In the genomic region with DNA sequence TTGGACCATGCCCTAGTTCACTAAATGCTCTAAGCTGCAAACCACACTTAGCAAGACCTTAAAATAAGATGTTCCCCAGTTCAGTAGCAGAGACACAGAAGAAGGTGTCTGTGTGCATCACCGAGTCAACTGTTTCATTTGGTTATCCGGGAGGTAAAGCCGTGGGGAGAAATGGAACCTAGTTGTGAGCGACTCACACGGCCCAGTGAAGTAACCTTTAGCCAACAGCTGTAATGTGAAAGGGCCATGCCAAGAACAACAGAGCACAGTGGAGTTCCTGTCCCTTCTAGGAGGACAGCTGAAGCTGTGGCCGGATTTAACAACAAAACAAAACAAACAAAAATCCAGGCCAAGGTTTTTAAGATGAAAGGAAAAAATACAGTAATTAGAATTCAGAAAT, we compare ENCODE assay signal across 7 mouse cellular contexts. TPM values are rescaled to one million over a fixed set of nuclear protein-coding genes. Genes with fewer than 3 reads are reported as not detected.
A peak's percentile ranks its signal among the peaks of the same experiment; 100 is the strongest.
DNase-seq lines count a peak whose midpoint lies in the region; ATAC-seq lines count a peak whose summit lies in the region.

No protein-coding gene starts in this region.

- no peak overlapping the region for H3K27ac ChIP-seq in midbrain, embryonic 13.5 days
- H3K27ac ChIP-seq in midbrain, embryonic 10.5 days (replicated peaks) = no peak overlapping the region; the same call in 1 of the 2 replicates
- peak overlapping the region; percentile 46; the same call in 1 of the 2 replicates for H3K27ac ChIP-seq in heart, embryonic 12.5 days (ENCODE audit: poor library complexity, severe bottlenecking)
- peak overlapping the region; percentile 54 for H3K27ac ChIP-seq in limb, embryonic 15.5 days

- H3K27me3 ChIP-seq in midbrain, embryonic 13.5 days = no peaks in the 10 kb centered on the region
- no peaks in the 10 kb centered on the region for H3K27me3 ChIP-seq in midbrain, embryonic 10.5 days (ENCODE audit: low read depth, poor library complexity, severe bottlenecking)
- no peaks in the 10 kb centered on the region for H3K27me3 ChIP-seq in heart, embryonic 12.5 days (replicated peaks)
- H3K27me3 ChIP-seq in limb, embryonic 15.5 days = no peaks in the 10 kb centered on the region

- H3K9ac ChIP-seq in midbrain, embryonic 13.5 days (replicated peaks) = no peak overlapping the region
- H3K9ac ChIP-seq in heart, embryonic 12.5 days = no peak overlapping the region; the same call in 1 of the 2 replicates
- no peak overlapping the region for H3K9ac ChIP-seq in limb, embryonic 15.5 days

- H3K4me3 ChIP-seq in midbrain, embryonic 13.5 days (replicated peaks) = 0 out of 2 replicates have a peak overlapping the region, but pooled peaks have one; percentile 12
- H3K4me3 ChIP-seq in midbrain, embryonic 10.5 days = no peak overlapping the region
- H3K4me3 ChIP-seq in heart, embryonic 12.5 days = peak overlapping the region; percentile 29
- H3K4me3 ChIP-seq in limb, embryonic 15.5 days = peak overlapping the region; percentile 19

- ATAC-seq in midbrain, embryonic 13.5 days = no peak
- no peak for ATAC-seq in heart, embryonic 12.5 days (ENCODE audit: insufficient number of reproducible peaks, low FRiP score)
- no peak for ATAC-seq in limb, embryonic 15.5 days (ENCODE audit: insufficient number of reproducible peaks, low FRiP score, low TSS enrichment, low read depth)
- no peak for ATAC-seq in inflammation-experienced regulatory T-cells, adult 6 months

- no peak for DNase-seq in midbrain, embryonic 10.5 days (ENCODE audit: low spot score)
- DNase-seq in Muller cell, postnatal 12 days (ENCODE audit: inconsistent ontology term) = no peak
- DNase-seq in frontal cortex, postnatal 14 days (ENCODE audit: low spot score in 2 of 2) = no peak

- H3K36me3 ChIP-seq in midbrain, embryonic 13.5 days = no peaks in the 10 kb centered on the region
- no peaks in the 10 kb centered on the region for H3K36me3 ChIP-seq in midbrain, embryonic 10.5 days
- no peaks in the 10 kb centered on the region for H3K36me3 ChIP-seq in heart, embryonic 12.5 days
- H3K36me3 ChIP-seq in limb, embryonic 15.5 days = no peaks in the 10 kb centered on the region

- peak overlapping the region; percentile 38 for H3K4me2 ChIP-seq in midbrain, embryonic 13.5 days (replicated peaks)
- H3K4me2 ChIP-seq in heart, embryonic 12.5 days = peak overlapping the region; percentile 51
- H3K4me2 ChIP-seq in limb, embryonic 15.5 days = peak overlapping the region; percentile 26

- peaks cover 27% of the 10 kb centered on the region for H3K4me1 ChIP-seq in midbrain, embryonic 13.5 days (replicated peaks)
- H3K4me1 ChIP-seq in midbrain, embryonic 10.5 days = peaks cover 19% of the 10 kb centered on the region
- H3K4me1 ChIP-seq in heart, embryonic 12.5 days (replicated peaks) = no peaks in the 10 kb centered on the region; the same call in 1 of the 2 replicates
- H3K4me1 ChIP-seq in limb, embryonic 15.5 days = peaks cover 17% of the 10 kb centered on the region

- no peaks in the 10 kb centered on the region for H3K9me3 ChIP-seq in midbrain, embryonic 13.5 days
- H3K9me3 ChIP-seq in midbrain, embryonic 10.5 days (replicated peaks) = no peaks in the 10 kb centered on the region
- H3K9me3 ChIP-seq in heart, embryonic 12.5 days (replicated peaks) = no peaks in the 10 kb centered on the region
- no peaks in the 10 kb centered on the region for H3K9me3 ChIP-seq in limb, embryonic 15.5 days

- 72% methylated on average over 6 of the region's 6 CpGs for WGBS in midbrain, embryonic 13.5 days
- WGBS in midbrain, embryonic 10.5 days = 67% methylated on average over 6 of the region's 6 CpGs
- WGBS in heart, embryonic 12.5 days = 50% methylated on average over 6 of the region's 6 CpGs
- WGBS in limb, embryonic 15.5 days = 38% methylated on average over 6 of the region's 6 CpGs

RNA-seq across cellular contexts. Expression of gene 4930455H04Rik, which starts 1.3 kb away (rescaled TPM):
- not detected in 2 replicates for polyA plus RNA-seq in midbrain, embryonic 13.5 days (2015; fragmentation: Nextera tagmentation; extraction: Ambion mirVana)
- polyA plus RNA-seq in midbrain, embryonic 10.5 days (2016; fragmentation: Nextera tagmentation; extraction: Ambion mirVana) = not detected in 2 replicates
- polyA plus RNA-seq in heart, embryonic 12.5 days (2016; fragmentation: Nextera tagmentation; extraction: Ambion mirVana) = not detected in 2 replicates
- polyA plus RNA-seq in limb, embryonic 15.5 days (2015; fragmentation: Nextera tagmentation; extraction: Ambion mirVana) = not detected in 2 replicates
- not detected for polyA plus RNA-seq in inflammation-experienced regulatory T-cells, adult 6 months (2017; shearing (Covaris generic))

RNA-seq across cellular contexts. Expression of gene Palmd, which starts 2.0 kb away (rescaled TPM):
- 7.7 and 8.9 TPM in 2 replicates for polyA plus RNA-seq in midbrain, embryonic 13.5 days (2015; fragmentation: Nextera tagmentation; extraction: Ambion mirVana)
- polyA plus RNA-seq in midbrain, embryonic 10.5 days (2016; fragmentation: Nextera tagmentation; extraction: Ambion mirVana) = 1.2 and 3.0 TPM in 2 replicates
- polyA plus RNA-seq in heart, embryonic 12.5 days (2016; fragmentation: Nextera tagmentation; extraction: Ambion mirVana) = 13.9 and 14.8 TPM in 2 replicates
- polyA plus RNA-seq in limb, embryonic 15.5 days (2015; fragmentation: Nextera tagmentation; extraction: Ambion mirVana) = 15.8 and 23.2 TPM in 2 replicates
- not detected for polyA plus RNA-seq in inflammation-experienced regulatory T-cells, adult 6 months (2017; shearing (Covaris generic))

Comparison
In these comparisons a context has a peak if more than half of its experiments do, and no peak if none do; other contexts are left out.
1. H3K27ac ChIP-seq: peak in heart, embryonic 12.5 days (single experiment) and limb, embryonic 15.5 days (single experiment); none in midbrain, embryonic 13.5 days (single experiment) and midbrain, embryonic 10.5 days (single experiment).
2. Peak in every context shown above with its lines, with median percentiles within 50 percentile points of each other: H3K4me2 ChIP-seq.